Mouse (Mus musculus): ENCODE measurements around the gene Myo1f.

- TF ChIP-seq CTCF (IDR thresholded peaks at IDR 0.05; ENCODE audit: borderline replicate concordance, insufficient read depth, low read length) = no peak
- TF ChIP-seq POLR2A (IDR thresholded peaks at IDR 0.05; ENCODE audit: low read depth, low read length) = no peak
Measured at GRCm38 (mm10) chr17:33597271-33597670, 41.8 kb downstream of the Myo1f start.
